11 mouse cellular contexts compared by ENCODE assay signal in the genomic region with DNA sequence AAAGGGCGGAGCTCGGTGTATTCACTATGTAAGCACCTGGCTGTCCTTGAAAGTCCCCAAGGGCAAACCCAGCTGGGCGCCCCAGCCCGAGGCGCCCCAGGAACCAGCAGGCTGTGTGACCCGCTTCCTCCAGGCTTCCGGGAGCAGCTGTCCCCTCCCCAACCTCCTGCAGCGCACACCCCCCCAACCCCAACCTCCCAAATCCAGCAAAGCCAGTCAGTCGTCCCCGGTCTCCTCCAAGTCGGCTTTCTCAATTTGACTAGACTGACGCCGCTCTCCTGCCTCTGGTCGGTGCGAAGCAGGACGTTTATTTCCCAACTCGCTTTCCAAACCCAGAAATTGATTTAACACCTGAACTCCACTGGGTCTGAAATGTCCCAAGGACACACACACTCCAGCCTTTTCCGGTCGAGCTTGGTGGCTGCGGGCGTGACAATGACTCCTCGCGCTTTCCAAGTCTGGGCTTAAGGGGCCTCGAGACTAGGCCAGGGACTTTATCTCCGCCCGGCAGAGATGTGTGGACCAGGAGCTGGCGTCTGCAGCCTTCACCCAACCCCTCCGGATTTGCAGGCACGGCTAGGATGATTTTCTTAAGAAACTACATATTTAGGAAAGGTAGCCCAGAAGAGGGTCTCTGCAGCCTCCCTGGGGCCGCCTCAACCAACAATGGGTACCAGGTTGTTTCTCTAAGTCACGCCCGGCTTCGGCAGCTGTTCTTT. TPM values are rescaled to one million over a fixed set of nuclear protein-coding genes. Genes with fewer than 3 reads are reported as not detected.
A peak's percentile ranks its signal among the peaks of the same experiment; 100 is the strongest.
DNase-seq lines count a peak whose midpoint lies in the region; ATAC-seq and TF ChIP-seq lines count a peak whose summit lies in the region.
"Had no signal": no experiment of that assay in that cellular context is flagged by ENCODE, and none has a peak within 500 bp of the region (broad histone marks: within the 10 kb centered on the region; RNA-seq: fewer than 3 reads in every experiment).

No protein-coding gene starts in this region.

- 1% methylated on average over 33 of the region's 33 CpGs for WGBS in hindbrain, embryonic 14.5 days
- under 1% methylated on average over 33 of the region's 33 CpGs for WGBS in hindbrain, embryonic 12.5 days
- 1% methylated on average over 33 of the region's 33 CpGs for WGBS in intestine, embryonic 16.5 days
- 10% methylated on average over 33 of the region's 33 CpGs for WGBS in midbrain, postnatal 0 days

- 0 out of 2 replicates have a peak, but pooled peaks cover 4% of the 10 kb centered on the region for H3K4me1 ChIP-seq in hindbrain, embryonic 14.5 days (replicated peaks; ENCODE audit: control insufficient read depth, insufficient read depth, low read length)
- H3K4me1 ChIP-seq in hindbrain, embryonic 12.5 days, result peaks cover 13% of the 10 kb centered on the region
- no peaks in the 10 kb centered on the region; the same call in 1 of the 2 replicates for H3K4me1 ChIP-seq in intestine, embryonic 16.5 days (ENCODE audit: control insufficient read depth, insufficient read depth, low read length)
- H3K4me1 ChIP-seq in midbrain, postnatal 0 days (ENCODE audit: insufficient read depth, low read length), result peaks cover 6% of the 10 kb centered on the region; the same call in 1 of the 2 replicates

- H3K36me3 ChIP-seq in hindbrain, embryonic 14.5 days (replicated peaks; ENCODE audit: control insufficient read depth, insufficient read depth), result no peaks in the 10 kb centered on the region
- H3K36me3 ChIP-seq in hindbrain, embryonic 12.5 days, result no peaks in the 10 kb centered on the region
- H3K36me3 ChIP-seq in intestine, embryonic 16.5 days (ENCODE audit: control insufficient read depth, insufficient read depth, low read length), result no peaks in the 10 kb centered on the region
- no peaks in the 10 kb centered on the region for H3K36me3 ChIP-seq in midbrain, postnatal 0 days (ENCODE audit: insufficient read depth, low read length)

- no peak overlapping the region for H3K4me3 ChIP-seq in hindbrain, embryonic 14.5 days (replicated peaks; ENCODE audit: low read length)
- no peak overlapping the region for H3K4me3 ChIP-seq in hindbrain, embryonic 12.5 days
- no peak overlapping the region for H3K4me3 ChIP-seq in intestine, embryonic 16.5 days (ENCODE audit: low read length)
- H3K4me3 ChIP-seq in midbrain, postnatal 0 days (ENCODE audit: low read depth, low read length), result peak overlapping the region; percentile 11; the same call in 1 of the 2 replicates

- H3K9ac ChIP-seq in hindbrain, embryonic 14.5 days, result no peak overlapping the region
- no peak overlapping the region for H3K9ac ChIP-seq in hindbrain, embryonic 12.5 days
- H3K9ac ChIP-seq in intestine, embryonic 16.5 days (ENCODE audit: low read depth, low read length), result no peak overlapping the region
- H3K9ac ChIP-seq in midbrain, postnatal 0 days (replicated peaks; ENCODE audit: low read length, poor library complexity, severe bottlenecking), result peak overlapping the region; percentile 5; the same call in 1 of the 2 replicates

- peak overlapping the region; percentile 15; the same call in 1 of the 2 replicates for H3K4me2 ChIP-seq in hindbrain, embryonic 14.5 days (replicated peaks)
- no peak overlapping the region; the same call in 1 of the 2 replicates for H3K4me2 ChIP-seq in hindbrain, embryonic 12.5 days (replicated peaks)
- H3K4me2 ChIP-seq in intestine, embryonic 16.5 days (ENCODE audit: low read depth, low read length), result no peak overlapping the region
- H3K4me2 ChIP-seq in midbrain, postnatal 0 days (ENCODE audit: low read depth, low read length, poor library complexity, severe bottlenecking), result peak overlapping the region; percentile 40

- ATAC-seq in hindbrain, embryonic 14.5 days (ENCODE audit: low FRiP score), result 0 out of 2 replicates have a peak, but pooled peaks have one; percentile 24
- no peak for ATAC-seq in hindbrain, embryonic 12.5 days (ENCODE audit: low FRiP score)
- peak; percentile 38; the same call in 1 of the 2 replicates for ATAC-seq in intestine, embryonic 16.5 days
- no peak for ATAC-seq in midbrain, postnatal 0 days (ENCODE audit: low FRiP score)

- no peak for TF ChIP-seq CTCF in midbrain, postnatal 0 days (IDR thresholded peaks at IDR 0.05)

- peaks cover 99% of the 10 kb centered on the region for H3K27me3 ChIP-seq in hindbrain, embryonic 14.5 days (ENCODE audit: control insufficient read depth, insufficient read depth, low read length)
- H3K27me3 ChIP-seq in hindbrain, embryonic 12.5 days, result peaks cover 100% of the 10 kb centered on the region
- peaks cover 89% of the 10 kb centered on the region for H3K27me3 ChIP-seq in intestine, embryonic 16.5 days (replicated peaks; ENCODE audit: control insufficient read depth, insufficient read depth, low read length)
- H3K27me3 ChIP-seq in midbrain, postnatal 0 days (ENCODE audit: insufficient read depth, low read length), result peaks cover 33% of the 10 kb centered on the region

- no peaks in the 10 kb centered on the region for H3K9me3 ChIP-seq in hindbrain, embryonic 14.5 days (ENCODE audit: control insufficient read depth, low read length)
- no peaks in the 10 kb centered on the region for H3K9me3 ChIP-seq in hindbrain, embryonic 12.5 days (replicated peaks)
- H3K9me3 ChIP-seq in intestine, embryonic 16.5 days (ENCODE audit: control insufficient read depth, low read length), result no peaks in the 10 kb centered on the region
- H3K9me3 ChIP-seq in midbrain, postnatal 0 days (ENCODE audit: low read length), result no peaks in the 10 kb centered on the region

- H3K27ac ChIP-seq in hindbrain, embryonic 14.5 days, result no peak overlapping the region
- H3K27ac ChIP-seq in hindbrain, embryonic 12.5 days, result no peak overlapping the region
- no peak overlapping the region for H3K27ac ChIP-seq in intestine, embryonic 16.5 days (ENCODE audit: low read length)
- H3K27ac ChIP-seq in midbrain, postnatal 0 days (ENCODE audit: low read depth, low read length), result peak overlapping the region; percentile 51

- no peak for DNase-seq in hindbrain, embryonic 14.5 days (ENCODE audit: low spot score)
- DNase-seq in embryo, embryonic 9.5 days (ENCODE audit: extremely low spot score), result peak; percentile 69
- no peak for DNase-seq in midbrain, postnatal 0 days (ENCODE audit: low spot score)
- DNase-seq in layer of hippocampus, adult 11-12 months (ENCODE audit: low spot score), result no peak
- no peak for DNase-seq in lung, postnatal 36 days
- DNase-seq in T-cell, adult 2 months (ENCODE audit: low spot score), result no peak

RNA-seq across cellular contexts. Expression of gene Otx2, which starts 18.4 kb away (rescaled TPM):
- polyA plus RNA-seq in hindbrain, embryonic 14.5 days (2014; fragmentation: Nextera tagmentation; extraction: Ambion mirVana), result 18.5 and 20.3 TPM in 2 replicates
- polyA plus RNA-seq in hindbrain, embryonic 12.5 days (2016; fragmentation: Nextera tagmentation; extraction: Ambion mirVana), result 15.8 and 20.3 TPM in 2 replicates
- not detected in 2 replicates for polyA plus RNA-seq in intestine, embryonic 16.5 days (2015; fragmentation: Nextera tagmentation; extraction: Ambion mirVana)
- 90.3 and 93.2 TPM in 2 replicates for total RNA-seq in midbrain, postnatal 0 days (2014; rRNA removed)
- 61.2 and 62.0 TPM in 2 replicates for polyA plus RNA-seq in midbrain, postnatal 0 days (2015; fragmentation: Nextera tagmentation; extraction: Ambion mirVana)
- total RNA-seq: MEL had no signal
- polyA plus RNA-seq: large intestine, adult 2 months; liver, embryonic 16.5 days had no signal

Comparison
In these comparisons a context has a peak if more than half of its experiments do, and no peak if none do; other contexts are left out.
1. ATAC-seq: peak in hindbrain, embryonic 14.5 days (single experiment) and intestine, embryonic 16.5 days (single experiment); none in hindbrain, embryonic 12.5 days (single experiment) and midbrain, postnatal 0 days (single experiment).
2. H3K4me2 ChIP-seq: peak in hindbrain, embryonic 14.5 days (single experiment) and midbrain, postnatal 0 days (single experiment); none in hindbrain, embryonic 12.5 days (single experiment) and intestine, embryonic 16.5 days (single experiment).
3. RNA of gene Otx2, which starts 18.4 kb away (polyA plus RNA-seq): 61.2 to 62.0 TPM in midbrain, postnatal 0 days, 18.5 to 20.3 TPM in hindbrain, embryonic 14.5 days and 15.8 to 20.3 TPM in hindbrain, embryonic 12.5 days; not detected in intestine, embryonic 16.5 days; every median in the first group is over 10 times any median in the second.